Mouse (Mus musculus) erythroblast, embryonic 14.5 days (primary cell): Measurements from ENCODE around the gene Sgca.

ENCODE experiments used
- GATA1 ChIP-seq: IDR thresholded peaks from 2 replicates; pipeline ENCODE4 v1.6.1; 2012; ENCODE audit warnings: low read length, inconsistent platforms, mixed read lengths
- TAL1 ChIP-seq: IDR thresholded peaks from 3 replicates; pipeline ENCODE4 v1.6.1; 2012; ENCODE audit warnings: low read length, inconsistent platforms, mixed read lengths

GRCm38 (mm10) chr11:95012075-95012474 lies 35.9 kb upstream of the Sgca start:
- TF ChIP-seq TAL1 = peak; percentile 98
- TF ChIP-seq GATA1 = peak; percentile 99
